Mouse (Mus musculus): Measurements from ENCODE around the gene Itgb6. TPM values are rescaled to one million over a fixed set of nuclear protein-coding genes. Genes with fewer than 3 reads are reported as not detected.

The Itgb6 gene
- polyA plus RNA-seq, 1 experiment from 2014 or later: 0.14 TPM

GRCm38 (mm10) chr2:60712483-60712882 lies 10.0 kb downstream of the Itgb6 start:
- H3K9me3 ChIP-seq (replicated peaks): no peaks in the 10 kb centered on the region
- no peak for DNase-seq
- no peak for ATAC-seq (ENCODE audit: low read depth)

DNA sequence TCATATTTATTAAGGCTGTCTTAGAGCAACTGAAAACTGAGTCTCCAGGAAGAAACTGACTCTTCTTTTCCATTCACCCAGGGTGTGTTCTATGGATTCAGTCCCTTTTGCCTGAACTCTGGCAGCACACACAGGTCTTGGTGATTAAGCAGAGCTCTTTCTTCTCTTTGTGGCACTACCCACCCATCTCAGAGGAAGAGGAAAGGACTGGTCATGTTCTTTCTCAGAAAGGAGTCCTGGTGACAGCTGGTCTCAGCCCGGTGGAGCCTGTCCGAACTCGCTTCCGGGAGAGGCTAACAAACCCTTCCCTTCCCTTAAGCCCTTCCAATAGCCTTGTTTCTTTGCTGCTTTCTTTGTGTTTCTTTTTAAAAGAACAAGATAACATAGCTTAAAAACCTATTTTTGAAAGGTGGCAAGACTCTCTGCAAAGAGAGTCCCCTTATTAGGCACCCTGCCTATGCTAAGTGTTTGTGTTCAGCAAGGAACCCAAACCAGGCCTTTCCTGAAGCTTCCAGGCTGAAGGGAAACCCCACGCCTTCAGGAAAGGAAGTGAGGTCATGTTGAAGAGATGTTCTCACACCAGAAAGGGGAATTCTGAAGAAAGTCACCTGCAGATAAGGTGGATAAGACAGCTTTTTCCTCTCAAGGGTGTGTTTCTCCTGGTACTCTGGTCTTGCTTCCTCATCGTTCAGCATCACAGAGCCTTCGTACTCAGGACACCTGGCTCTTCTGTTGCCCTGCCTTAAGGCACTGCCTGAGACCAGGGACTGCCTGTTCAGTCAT lies 11.2 kb downstream of the Itgb6 start:
- DNase-seq: no peak
- no peaks in the 10 kb centered on the region for H3K4me1 ChIP-seq (replicated peaks)
- no peaks in the 10 kb centered on the region for H3K36me3 ChIP-seq
- H3K9me3 ChIP-seq (replicated peaks): no peaks in the 10 kb centered on the region
- H3K27ac ChIP-seq: no peak overlapping the region
- ATAC-seq (ENCODE audit: low read depth): no peak
- H3K27me3 ChIP-seq: no peaks in the 10 kb centered on the region
- no peak overlapping the region for H3K4me3 ChIP-seq (replicated peaks)
- H3K9ac ChIP-seq: no peak overlapping the region
- WGBS (ENCODE audit: insufficient replicate concordance): 66% methylated on average over 7 of the region's 7 CpGs
- no peak overlapping the region for H3K4me2 ChIP-seq

More at GRCm38 (mm10) chr2:60712483-60712882, 10.0 kb downstream of the Itgb6 start:
- Histone ChIP-seq H3K36me3 (no peaks in the 10 kb centered on the region), H3K4me3 (replicated peaks) (no peak overlapping the region), H3K4me2 (no peak overlapping the region), H3K4me1 (replicated peaks) (no peaks in the 10 kb centered on the region), H3K27ac (no peak overlapping the region), H3K27me3 (0 out of 2 replicates have a peak, but pooled peaks cover 3% of the 10 kb centered on the region), H3K9ac (no peak overlapping the region)
- WGBS (ENCODE audit: insufficient replicate concordance): 58% methylated on average over 6 of the region's 6 CpGs

DNA sequence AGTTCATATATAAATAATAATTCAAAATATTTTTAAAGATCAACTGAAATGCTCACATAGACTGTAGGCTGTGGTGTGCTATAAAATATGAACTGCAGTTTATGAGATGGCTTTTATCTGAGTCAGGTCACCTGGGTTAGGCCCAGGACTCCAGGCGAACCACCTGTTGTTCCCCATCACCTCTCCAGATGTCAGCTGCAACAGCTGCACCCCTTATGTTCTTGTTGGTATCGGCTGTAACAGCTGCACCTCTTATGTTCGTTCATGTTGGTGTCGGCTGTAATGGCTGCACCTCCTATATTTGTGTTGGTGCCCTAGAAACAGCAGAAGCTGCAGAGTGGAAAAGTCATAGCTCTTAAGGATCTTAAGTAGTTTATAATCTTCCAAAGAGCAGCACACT lies 12.1 kb downstream of the Itgb6 start:
- no peak overlapping the region for H3K27ac ChIP-seq
- H3K4me2 ChIP-seq: no peak overlapping the region
- no peaks in the 10 kb centered on the region for H3K4me1 ChIP-seq (replicated peaks)
- DNase-seq (no peak), ATAC-seq (ENCODE audit: low read depth) (no peak)
- H3K9me3 ChIP-seq (replicated peaks): no peaks in the 10 kb centered on the region
- H3K4me3 ChIP-seq (replicated peaks): no peak overlapping the region
- H3K9ac ChIP-seq: no peak overlapping the region
- no peaks in the 10 kb centered on the region for H3K36me3 ChIP-seq
- H3K27me3 ChIP-seq: no peaks in the 10 kb centered on the region
- WGBS (ENCODE audit: insufficient replicate concordance): 73% methylated on average over 4 of the region's 4 CpGs

DNA sequence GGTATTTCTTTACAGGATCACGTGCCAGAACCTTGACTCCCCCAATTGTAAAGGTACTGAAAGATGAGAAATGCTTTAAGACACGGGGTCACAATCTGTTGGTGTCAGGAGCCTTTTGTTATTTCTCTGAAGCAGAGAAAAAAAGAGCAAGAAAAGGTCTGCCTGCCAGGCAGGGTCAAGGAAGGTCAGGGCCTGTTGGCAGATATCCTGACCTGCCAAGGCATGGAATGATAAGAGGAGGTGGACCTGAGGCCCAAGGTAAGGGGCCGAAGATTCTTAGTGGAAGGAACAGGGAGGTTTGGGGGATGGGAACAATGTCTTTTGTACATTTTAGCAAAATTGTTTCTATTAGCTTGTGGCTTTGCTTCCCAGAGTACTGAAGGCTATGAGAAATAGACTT lies 13.8 kb downstream of the Itgb6 start:
- Histone ChIP-seq H3K4me3 (replicated peaks) (no peak overlapping the region), H3K36me3 (no peaks in the 10 kb centered on the region), H3K4me1 (replicated peaks) (no peaks in the 10 kb centered on the region), H3K27me3 (no peaks in the 10 kb centered on the region), H3K4me2 (no peak overlapping the region), H3K9ac (no peak overlapping the region), H3K27ac (no peak overlapping the region), H3K9me3 (replicated peaks) (no peaks in the 10 kb centered on the region)
- ATAC-seq (ENCODE audit: low read depth) (no peak), DNase-seq (no peak)
- 34% methylated on average over 3 of the region's 3 CpGs for WGBS (ENCODE audit: insufficient replicate concordance)

- Histone ChIP-seq H3K4me3 (replicated peaks) (no peak overlapping the region), H3K4me2 (no peak overlapping the region), H3K9ac (no peak overlapping the region), H3K27ac (no peak overlapping the region), H3K9me3 (replicated peaks) (no peaks in the 10 kb centered on the region), H3K27me3 (no peaks in the 10 kb centered on the region), H3K36me3 (no peaks in the 10 kb centered on the region), H3K4me1 (replicated peaks) (no peaks in the 10 kb centered on the region)
- ATAC-seq (ENCODE audit: low read depth) (no peak), DNase-seq (no peak)
- WGBS (ENCODE audit: insufficient replicate concordance): 51% methylated on average over 3 of the region's 3 CpGs
Observed at GRCm38 (mm10) chr2:60706866-60707265, 15.6 kb downstream of the Itgb6 start.

GRCm38 (mm10) chr2:60705426-60705825 lies 17.0 kb downstream of the Itgb6 start:
- ATAC-seq (ENCODE audit: low read depth) (no peak), DNase-seq (no peak)
- no peak overlapping the region for H3K9ac ChIP-seq
- H3K4me2 ChIP-seq: no peak overlapping the region
- H3K4me3 ChIP-seq (replicated peaks): no peak overlapping the region
- H3K36me3 ChIP-seq: no peaks in the 10 kb centered on the region
- H3K27me3 ChIP-seq: no peaks in the 10 kb centered on the region
- no peak overlapping the region for H3K27ac ChIP-seq
- no peaks in the 10 kb centered on the region for H3K9me3 ChIP-seq (replicated peaks)
- WGBS (ENCODE audit: insufficient replicate concordance): 66% methylated on average over 8 of the region's 8 CpGs
- no peaks in the 10 kb centered on the region for H3K4me1 ChIP-seq (replicated peaks)

DNA sequence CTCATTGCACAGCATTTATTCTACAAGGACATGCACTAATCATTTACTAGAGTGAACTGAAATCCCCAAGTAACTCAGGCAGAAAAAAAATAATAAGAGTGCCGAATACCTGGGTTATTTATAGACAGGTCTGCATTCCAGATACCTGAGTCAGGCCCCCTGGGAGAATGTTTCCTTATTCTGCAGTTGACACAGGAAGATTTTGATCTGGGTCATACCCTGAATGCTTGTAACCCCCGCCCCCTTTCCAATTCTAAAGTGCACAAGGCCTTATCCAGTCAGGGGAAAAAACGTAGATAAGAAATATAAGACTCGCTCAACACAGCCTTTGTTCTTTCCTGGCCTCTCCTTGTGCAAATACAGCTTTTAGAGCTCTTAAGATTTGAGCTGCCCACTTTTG lies 19.1 kb downstream of the Itgb6 start:
- Histone ChIP-seq H3K27ac (no peak overlapping the region), H3K36me3 (no peaks in the 10 kb centered on the region), H3K9me3 (replicated peaks) (no peaks in the 10 kb centered on the region), H3K9ac (no peak overlapping the region), H3K4me3 (replicated peaks) (no peak overlapping the region), H3K4me2 (no peak overlapping the region), H3K4me1 (replicated peaks) (no peaks in the 10 kb centered on the region), H3K27me3 (no peaks in the 10 kb centered on the region)
- DNase-seq (no peak), ATAC-seq (ENCODE audit: low read depth) (no peak)
- 28% methylated on average over 4 of the region's 4 CpGs for WGBS (ENCODE audit: insufficient replicate concordance)

GRCm38 (mm10) chr2:60700956-60701355 lies 21.5 kb downstream of the Itgb6 start:
- no peaks in the 10 kb centered on the region for H3K27me3 ChIP-seq
- no peaks in the 10 kb centered on the region for H3K36me3 ChIP-seq
- ATAC-seq (ENCODE audit: low read depth): no peak
- no peaks in the 10 kb centered on the region for H3K9me3 ChIP-seq (replicated peaks)
- DNase-seq: no peak
- H3K27ac ChIP-seq: no peak overlapping the region
- no peak overlapping the region for H3K9ac ChIP-seq
- H3K4me3 ChIP-seq (replicated peaks): no peak overlapping the region
- no peaks in the 10 kb centered on the region for H3K4me1 ChIP-seq (replicated peaks)
- WGBS (ENCODE audit: insufficient replicate concordance): 71% methylated on average over 4 of the region's 4 CpGs
- no peak overlapping the region for H3K4me2 ChIP-seq

GRCm38 (mm10) chr2:60700013-60700412 lies 22.4 kb downstream of the Itgb6 start:
- Histone ChIP-seq H3K4me2 (no peak overlapping the region), H3K9ac (no peak overlapping the region), H3K9me3 (replicated peaks) (no peaks in the 10 kb centered on the region), H3K4me1 (replicated peaks) (no peaks in the 10 kb centered on the region), H3K27me3 (no peaks in the 10 kb centered on the region), H3K27ac (no peak overlapping the region), H3K4me3 (replicated peaks) (no peak overlapping the region), H3K36me3 (no peaks in the 10 kb centered on the region)
- WGBS (ENCODE audit: insufficient replicate concordance): 60% methylated on average over 3 of the region's 3 CpGs
- ATAC-seq (ENCODE audit: low read depth) (no peak), DNase-seq (no peak)

DNA sequence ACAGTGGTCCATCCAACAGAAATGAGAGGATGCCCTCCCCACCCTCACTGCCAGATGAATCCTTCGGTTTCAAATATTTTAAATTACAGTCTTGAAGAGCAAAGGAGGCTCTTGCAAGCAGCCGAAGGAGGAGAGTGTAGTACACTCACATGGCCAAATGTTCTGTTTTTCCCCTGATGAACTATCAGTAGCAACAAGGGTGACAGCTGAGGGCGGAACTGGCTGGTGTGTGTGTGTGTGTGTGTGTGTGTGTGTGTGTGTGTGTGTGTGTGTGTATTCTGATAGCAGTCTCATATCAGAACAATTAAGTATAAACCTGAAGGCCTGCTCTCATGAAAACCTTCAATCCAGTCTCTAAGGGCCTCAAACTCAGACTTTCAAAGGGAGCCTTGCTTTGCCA lies 22.9 kb downstream of the Itgb6 start:
- Histone ChIP-seq H3K9ac (no peak overlapping the region), H3K4me2 (no peak overlapping the region), H3K4me3 (replicated peaks) (no peak overlapping the region), H3K27me3 (no peaks in the 10 kb centered on the region), H3K27ac (no peak overlapping the region), H3K36me3 (no peaks in the 10 kb centered on the region), H3K4me1 (replicated peaks) (no peaks in the 10 kb centered on the region), H3K9me3 (replicated peaks) (no peaks in the 10 kb centered on the region)
- DNase-seq (no peak), ATAC-seq (ENCODE audit: low read depth) (no peak)
- 56% methylated on average over 3 of the region's 3 CpGs for WGBS (ENCODE audit: insufficient replicate concordance)

DNA sequence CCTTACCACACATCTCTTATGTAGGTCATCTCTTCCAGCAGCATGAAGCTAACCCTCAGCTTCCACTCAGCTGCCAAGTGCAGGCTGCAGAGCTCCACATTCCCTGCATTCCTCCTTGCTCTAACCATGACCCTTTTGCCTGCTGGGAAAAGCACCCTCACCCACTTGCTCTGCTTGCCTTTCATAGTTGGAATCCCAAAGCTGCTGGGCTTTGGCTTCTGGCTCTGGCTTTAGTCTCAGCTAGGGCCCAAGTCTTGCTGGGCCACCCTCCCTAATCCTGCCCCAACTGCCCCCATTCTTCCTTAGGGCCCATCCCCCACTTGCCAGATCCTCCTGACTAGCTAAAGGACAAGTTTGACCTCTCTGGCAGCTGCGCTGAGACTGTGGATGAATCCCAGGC lies 24.3 kb downstream of the Itgb6 start:
- no peak for DNase-seq
- Histone ChIP-seq H3K9ac (no peak overlapping the region), H3K4me3 (replicated peaks) (no peak overlapping the region), H3K4me2 (no peak overlapping the region), H3K4me1 (replicated peaks) (no peaks in the 10 kb centered on the region), H3K9me3 (replicated peaks) (no peaks in the 10 kb centered on the region), H3K27me3 (no peaks in the 10 kb centered on the region), H3K27ac (no peak overlapping the region), H3K36me3 (no peaks in the 10 kb centered on the region)
- ATAC-seq (ENCODE audit: low read depth): no peak
- WGBS (ENCODE audit: insufficient replicate concordance): 53% methylated on average over 1 of the region's 1 CpGs

- WGBS (ENCODE audit: insufficient replicate concordance): 62% methylated on average over 7 of the region's 7 CpGs
- H3K27ac ChIP-seq: no peak overlapping the region
- no peak overlapping the region for H3K4me2 ChIP-seq
Observed at GRCm38 (mm10) chr2:60697530-60697929, 24.9 kb downstream of the Itgb6 start.

More at GRCm38 (mm10) chr2:60697530-60697929, 24.9 kb downstream of the Itgb6 start:
- Histone ChIP-seq H3K4me1 (replicated peaks) (no peaks in the 10 kb centered on the region), H3K9ac (no peak overlapping the region), H3K36me3 (no peaks in the 10 kb centered on the region), H3K4me3 (replicated peaks) (no peak overlapping the region), H3K9me3 (replicated peaks) (no peaks in the 10 kb centered on the region), H3K27me3 (no peaks in the 10 kb centered on the region)
- DNase-seq (no peak), ATAC-seq (ENCODE audit: low read depth) (no peak)

Measured in liver, embryonic 13.5 days (tissue).